Mouse (Mus musculus) stomach, embryonic 16.5 days (tissue): ENCODE results near the gene Gtf3c6. TPM values are rescaled to one million over a fixed set of nuclear protein-coding genes. Genes with fewer than 3 reads are reported as not detected.

Experiments used
- ATAC-seq: fragments of 200-750 bp; cut with Nextera tagmentation; 2 replicates; pipeline ENCODE4 v1.8.0; 2017; ENCODE audit warnings: moderate number of reproducible peaks, moderate TSS enrichment; ENCODE audit not compliant: insufficient read depth, low FRiP score
- H3K27ac ChIP-seq: fragments of 300-500 bp; sonication (generic); 2 replicates; pipeline ENCODE4 v1.5.1; 2014; ENCODE audit warnings: low read length
- H3K27me3 ChIP-seq: fragments of 300-500 bp; sonication (generic); 2 replicates; pipeline ENCODE4 v1.6.1; 2014; ENCODE audit warnings: low read length, control low read depth, mixed read lengths; ENCODE audit not compliant: control insufficient read depth, insufficient read depth
- H3K36me3 ChIP-seq: fragments of 300-500 bp; sonication (generic); 2 replicates; pipeline ENCODE4 v1.6.1; 2014; ENCODE audit warnings: low read length; ENCODE audit not compliant: control insufficient read depth, insufficient read depth
- H3K4me1 ChIP-seq: fragments of 300-500 bp; sonication (generic); 2 replicates; pipeline ENCODE4 v1.6.1; 2014; ENCODE audit warnings: low read length, control low read depth, mixed read lengths; ENCODE audit not compliant: control insufficient read depth, insufficient read depth
- H3K4me2 ChIP-seq: fragments of 300-500 bp; sonication (generic); 2 replicates; pipeline ENCODE4 v1.6.1; 2014; ENCODE audit warnings: low read depth, low read length, mixed read lengths
- H3K4me3 ChIP-seq: fragments of 300-500 bp; sonication (generic); replicated peaks from 2 replicates; pipeline ENCODE4 v1.5.1; 2014; ENCODE audit warnings: mild to moderate bottlenecking, low read length
- H3K9ac ChIP-seq: fragments of 300-500 bp; sonication (generic); 2 replicates; pipeline ENCODE4 v1.6.1; 2014; ENCODE audit warnings: low read length
- H3K9me3 ChIP-seq: fragments of 300-500 bp; sonication (generic); replicated peaks from 2 replicates; pipeline ENCODE4 v1.6.1; 2016; ENCODE audit warnings: low read length, control low read depth; ENCODE audit not compliant: control insufficient read depth
- WGBS: fragments of 180-500 bp; shearing (Covaris S2); extraction: QIAGEN DNeasy Blood & Tissue Kit; methylation state at CpG from one replicate; pipeline ENCODE4 v1.1.7; 2014; 5-methylcytosine and 5-hydroxymethylcytosine counted together
- polyA plus RNA-seq: library from polyadenylated mRNA; unstranded; fragments of >200 nt; fragmentation: Nextera tagmentation; extraction: Ambion mirVana; gene quantifications from 2 replicates; pipeline ENCODE4 v1.2.1, GENCODE M21; 2015

The Gtf3c6 gene
- polyA plus RNA-seq, 1 experiment from 2014 or later: 86.1 TPM

DNA sequence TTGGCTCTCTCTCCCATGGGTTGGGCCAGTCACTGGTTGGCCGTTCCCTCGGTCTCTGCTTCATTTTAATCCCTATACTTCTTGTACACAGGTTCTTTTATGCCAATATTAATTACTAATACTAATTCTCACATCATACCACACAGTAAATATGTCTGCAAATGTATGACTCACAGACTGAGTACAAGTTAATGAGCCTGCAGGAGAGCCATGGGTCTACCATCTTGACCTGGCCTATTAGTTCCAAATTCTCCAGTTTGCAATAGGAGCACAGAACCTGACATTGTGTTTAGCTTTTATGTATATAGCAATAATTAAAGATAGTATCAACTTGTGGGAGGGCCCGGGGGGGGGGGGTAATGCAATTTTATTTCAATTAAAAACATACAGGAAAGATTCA is 27.1 kb upstream of the Gtf3c6 start:
- 82% methylated on average over 3 of the region's 3 CpGs for WGBS
- H3K4me2 ChIP-seq: no peak overlapping the region
- H3K4me3 ChIP-seq: no peak overlapping the region
- H3K4me1 ChIP-seq: no peaks in the 10 kb centered on the region
- H3K27me3 ChIP-seq: no peaks in the 10 kb centered on the region
- no peak for ATAC-seq
- peaks cover 7% of the 10 kb centered on the region; the same call in 1 of the 2 replicates for H3K36me3 ChIP-seq
- H3K27ac ChIP-seq: no peak overlapping the region
- no peaks in the 10 kb centered on the region; the same call in 1 of the 2 replicates for H3K9me3 ChIP-seq
- no peak overlapping the region for H3K9ac ChIP-seq

DNA sequence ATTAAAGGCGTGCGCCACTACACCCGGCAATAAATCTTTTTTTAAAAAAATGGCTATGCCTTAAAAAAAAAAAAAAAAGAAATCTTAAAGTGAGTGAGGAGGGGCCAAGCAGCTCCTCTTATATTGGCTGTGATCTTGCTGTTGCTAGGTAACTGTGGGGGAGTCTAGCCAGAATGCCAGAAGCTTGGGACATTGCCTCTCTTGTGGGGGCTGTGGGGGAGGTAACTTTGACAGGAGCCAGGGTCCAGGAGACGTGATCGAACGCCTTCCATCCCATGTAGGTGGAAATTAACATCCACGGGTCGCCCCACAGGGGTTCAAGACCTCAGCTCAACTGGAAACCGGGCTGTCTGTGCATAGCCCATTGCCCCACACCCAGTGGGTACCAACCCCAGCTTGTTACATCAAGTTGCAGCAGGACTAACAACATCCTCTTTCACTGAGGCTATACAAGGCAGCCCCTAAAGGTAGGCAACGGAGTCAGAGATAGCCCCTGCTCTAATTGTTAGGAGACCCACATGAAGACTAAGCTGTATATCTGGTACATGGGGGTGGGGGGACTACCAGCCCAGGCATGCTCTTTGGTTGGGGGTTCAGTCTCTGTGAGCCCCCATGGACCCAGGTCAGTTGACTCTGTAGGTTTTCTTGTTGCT is 26.4 kb upstream of the Gtf3c6 start:
- H3K9me3 ChIP-seq: no peaks in the 10 kb centered on the region; the same call in 1 of the 2 replicates
- WGBS: 84% methylated on average over 10 of the region's 10 CpGs
- no peak; the same call in 1 of the 2 replicates for ATAC-seq
- H3K4me2 ChIP-seq: no peak overlapping the region
- peaks cover 7% of the 10 kb centered on the region; the same call in 1 of the 2 replicates for H3K36me3 ChIP-seq
- no peak overlapping the region for H3K9ac ChIP-seq
- no peak overlapping the region for H3K27ac ChIP-seq
- no peak overlapping the region for H3K4me3 ChIP-seq
- H3K4me1 ChIP-seq: no peaks in the 10 kb centered on the region
- H3K27me3 ChIP-seq: no peaks in the 10 kb centered on the region

DNA sequence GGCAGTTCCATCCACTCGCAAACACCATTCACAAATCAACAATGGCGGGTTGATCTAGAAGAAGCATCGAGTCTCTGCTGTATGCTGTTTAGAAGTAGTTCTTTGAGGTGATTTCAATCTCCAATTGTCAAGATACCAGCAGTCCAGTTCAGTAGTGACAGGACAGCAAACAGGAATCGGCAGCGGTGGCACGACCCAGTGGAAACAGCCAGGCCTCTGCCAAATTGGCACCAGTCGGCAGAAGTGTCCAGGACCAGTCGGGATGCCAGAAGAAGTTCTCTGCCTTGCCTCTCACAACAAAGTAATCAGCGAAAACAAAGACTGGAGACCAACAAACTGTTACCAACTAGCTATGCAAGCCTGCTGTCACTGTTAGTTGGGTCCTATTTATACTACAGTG is 25.7 kb upstream of the Gtf3c6 start:
- no peak for ATAC-seq
- no peak overlapping the region for H3K4me3 ChIP-seq
- H3K4me2 ChIP-seq: no peak overlapping the region
- no peaks in the 10 kb centered on the region for H3K27me3 ChIP-seq
- WGBS: 90% methylated on average over 9 of the region's 9 CpGs
- H3K9me3 ChIP-seq: no peaks in the 10 kb centered on the region; the same call in 1 of the 2 replicates
- H3K9ac ChIP-seq: no peak overlapping the region
- no peak overlapping the region for H3K27ac ChIP-seq
- peaks cover 7% of the 10 kb centered on the region; the same call in 1 of the 2 replicates for H3K36me3 ChIP-seq
- no peaks in the 10 kb centered on the region for H3K4me1 ChIP-seq

DNA sequence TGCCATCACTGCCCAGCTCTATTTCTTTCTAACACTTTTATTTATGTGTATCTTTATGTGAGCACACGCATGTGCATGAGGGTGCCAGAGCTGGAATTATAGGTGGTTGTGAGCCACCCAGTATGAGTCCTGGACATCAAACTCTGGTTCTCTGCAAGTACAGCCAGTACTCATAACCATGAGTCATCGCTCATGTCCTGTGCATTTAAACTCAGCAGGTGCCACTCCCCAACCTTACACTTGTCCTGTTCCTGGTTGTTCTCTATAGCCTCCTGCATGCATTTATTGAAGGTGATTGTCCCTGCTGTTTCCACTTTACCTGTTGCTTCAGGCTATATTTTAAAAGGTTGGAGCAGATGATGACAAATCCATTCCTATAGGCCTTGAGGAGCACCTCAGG is 23.7 kb upstream of the Gtf3c6 start:
- Histone ChIP-seq H3K4me1 (peaks cover 3% of the 10 kb centered on the region; the same call in 1 of the 2 replicates), H3K4me2 (no peak overlapping the region), H3K9ac (no peak overlapping the region), H3K27ac (no peak overlapping the region), H3K27me3 (no peaks in the 10 kb centered on the region), H3K9me3 (no peaks in the 10 kb centered on the region; the same call in 1 of the 2 replicates), H3K4me3 (no peak overlapping the region), H3K36me3 (peaks cover 4% of the 10 kb centered on the region; the same call in 1 of the 2 replicates)
- WGBS: 89% methylated on average over 2 of the region's 2 CpGs
- ATAC-seq: peak; percentile 57; the same call in 1 of the 2 replicates

DNA sequence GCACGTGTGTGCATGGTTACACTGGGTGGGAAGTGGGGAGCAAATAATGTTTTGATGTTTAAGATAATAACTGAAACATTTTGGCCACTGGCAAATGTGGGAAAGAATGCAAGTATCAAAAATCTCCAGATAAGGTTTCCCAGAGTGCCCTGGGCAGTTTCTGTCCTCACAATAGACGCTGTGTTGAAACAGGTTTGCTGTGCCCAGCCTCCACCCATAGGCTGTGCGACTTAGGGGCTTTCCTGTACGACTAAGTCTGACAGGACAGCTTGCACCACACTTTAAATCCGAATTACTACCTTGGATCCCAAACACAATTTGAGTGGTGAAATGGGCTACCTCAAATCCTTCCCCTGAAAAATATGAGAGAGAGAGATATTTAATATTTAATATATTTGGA is 20.4 kb upstream of the Gtf3c6 start:
- no peaks in the 10 kb centered on the region; the same call in 1 of the 2 replicates for H3K9me3 ChIP-seq
- H3K4me2 ChIP-seq: no peak overlapping the region
- peak; percentile 76; the same call in 1 of the 2 replicates for ATAC-seq
- H3K4me3 ChIP-seq: no peak overlapping the region
- H3K27me3 ChIP-seq: no peaks in the 10 kb centered on the region
- H3K36me3 ChIP-seq: no peaks in the 10 kb centered on the region
- 53% methylated on average over 5 of the region's 5 CpGs for WGBS
- H3K4me1 ChIP-seq: peaks cover 3% of the 10 kb centered on the region; the same call in 1 of the 2 replicates
- no peak overlapping the region for H3K9ac ChIP-seq
- no peak overlapping the region for H3K27ac ChIP-seq

DNA sequence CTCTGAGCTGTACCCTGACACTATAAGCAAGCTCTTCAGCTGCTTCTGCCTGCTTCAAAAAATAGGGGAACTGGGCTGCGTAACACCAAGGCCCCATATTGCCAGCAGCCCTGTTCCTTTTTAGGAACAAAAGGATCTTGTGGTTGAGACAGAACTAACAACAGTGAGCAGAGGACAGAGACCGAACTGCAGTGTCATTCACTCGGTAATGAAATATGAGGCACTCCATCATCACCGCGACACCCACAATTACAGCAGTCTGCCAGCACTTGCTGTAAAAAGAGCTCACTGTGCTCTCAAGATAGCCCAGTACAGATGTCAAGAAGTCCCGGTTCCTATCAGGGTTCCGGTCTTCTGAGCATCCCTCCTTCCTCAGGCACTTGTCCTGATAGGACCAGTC is 18.1 kb upstream of the Gtf3c6 start:
- Histone ChIP-seq H3K4me2 (no peak overlapping the region), H3K27me3 (no peaks in the 10 kb centered on the region), H3K4me3 (no peak overlapping the region), H3K36me3 (no peaks in the 10 kb centered on the region), H3K4me1 (peaks cover 3% of the 10 kb centered on the region; the same call in 1 of the 2 replicates), H3K9me3 (no peaks in the 10 kb centered on the region), H3K27ac (no peak overlapping the region), H3K9ac (no peak overlapping the region)
- ATAC-seq: no peak
- WGBS: 58% methylated on average over 7 of the region's 7 CpGs

DNA sequence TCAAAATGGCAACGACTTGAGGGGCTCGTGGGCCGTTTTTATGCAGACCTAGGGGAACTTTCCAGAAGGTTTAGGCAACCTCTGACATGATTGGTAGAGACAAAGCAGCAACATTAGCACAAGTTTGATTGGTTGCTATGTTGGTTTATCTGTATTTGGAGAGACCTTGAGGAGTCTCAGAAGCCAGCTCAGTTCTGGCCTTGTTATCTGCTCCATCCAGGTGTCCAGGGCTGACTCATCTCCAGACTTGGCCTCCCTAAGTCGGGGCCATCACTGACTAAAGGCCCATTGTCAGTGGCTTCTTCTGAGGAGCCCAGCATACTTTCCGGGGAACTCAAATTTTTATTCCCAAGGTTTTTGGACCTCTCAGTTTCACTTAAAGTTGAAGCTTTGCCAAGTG is 16.0 kb upstream of the Gtf3c6 start:
- no peak overlapping the region for H3K4me3 ChIP-seq
- H3K4me2 ChIP-seq: no peak overlapping the region
- H3K36me3 ChIP-seq: no peaks in the 10 kb centered on the region
- H3K27ac ChIP-seq: no peak overlapping the region
- H3K9me3 ChIP-seq: no peaks in the 10 kb centered on the region
- H3K9ac ChIP-seq: no peak overlapping the region
- ATAC-seq: 0 out of 2 replicates have a peak, but pooled peaks have one; percentile 69
- peaks cover 3% of the 10 kb centered on the region; the same call in 1 of the 2 replicates for H3K4me1 ChIP-seq
- WGBS: 73% methylated on average over 5 of the region's 5 CpGs
- no peaks in the 10 kb centered on the region for H3K27me3 ChIP-seq

DNA sequence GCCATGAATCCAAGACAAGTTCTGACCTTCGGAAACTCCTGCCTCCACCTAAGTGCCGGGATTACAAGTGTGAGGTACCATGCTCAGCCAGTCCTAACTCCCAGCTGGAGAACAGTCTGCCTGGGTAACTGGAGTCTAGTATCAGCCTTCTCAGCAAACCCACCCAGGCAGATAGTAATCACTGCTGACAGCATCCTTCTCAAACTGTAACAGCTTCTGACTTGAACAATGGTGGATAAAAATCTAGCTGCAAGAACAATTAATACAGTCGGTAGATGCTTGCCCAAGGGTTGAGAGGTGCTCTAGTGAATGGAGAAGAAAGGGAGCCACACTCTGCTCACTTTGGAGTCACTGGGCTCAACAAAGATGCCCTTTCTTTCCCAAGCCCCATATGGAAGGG is 13.3 kb upstream of the Gtf3c6 start:
- no peaks in the 10 kb centered on the region for H3K27me3 ChIP-seq
- H3K4me3 ChIP-seq: no peak overlapping the region
- no peak overlapping the region for H3K9ac ChIP-seq
- H3K36me3 ChIP-seq: no peaks in the 10 kb centered on the region
- H3K4me1 ChIP-seq: no peaks in the 10 kb centered on the region
- no peaks in the 10 kb centered on the region for H3K9me3 ChIP-seq
- H3K4me2 ChIP-seq: no peak overlapping the region
- 89% methylated on average over 3 of the region's 3 CpGs for WGBS
- no peak for ATAC-seq
- H3K27ac ChIP-seq: no peak overlapping the region

DNA sequence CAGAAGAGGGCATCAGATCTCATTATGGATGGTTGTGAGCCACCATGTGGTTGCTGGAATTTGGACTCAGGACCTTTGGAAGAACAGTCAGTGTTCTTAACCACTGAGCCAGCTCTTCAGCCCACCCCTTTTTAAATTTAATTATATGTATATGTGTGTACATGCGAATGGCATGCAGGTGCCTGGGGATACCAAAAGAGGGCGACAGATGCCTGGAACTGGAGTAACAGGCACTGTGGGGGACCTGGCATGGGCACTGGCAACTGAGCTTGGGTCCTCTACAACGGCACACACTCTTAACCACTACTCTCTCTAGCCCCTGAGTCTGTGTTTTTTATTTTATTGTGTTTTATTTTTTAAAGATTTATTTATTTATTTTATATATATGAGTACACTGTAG is 7.0 kb upstream of the Gtf3c6 start:
- Histone ChIP-seq H3K4me2 (no peak overlapping the region), H3K36me3 (no peaks in the 10 kb centered on the region), H3K27ac (no peak overlapping the region), H3K9ac (no peak overlapping the region), H3K4me3 (no peak overlapping the region), H3K4me1 (no peaks in the 10 kb centered on the region; the same call in 1 of the 2 replicates), H3K9me3 (no peaks in the 10 kb centered on the region; the same call in 1 of the 2 replicates), H3K27me3 (no peaks in the 10 kb centered on the region)
- WGBS: 90% methylated on average over 3 of the region's 3 CpGs
- ATAC-seq: no peak
